Mouse (Mus musculus) right cerebral cortex, postnatal 10 days (tissue): ENCODE results near the gene Gm17490.
A peak's percentile ranks its signal among the peaks of the same experiment; 100 is the strongest.
"Not testable (repeated sequence)": the region's sequence is repeated elsewhere in the genome, so short reads cannot be mapped to it uniquely, and the experiment has no call there.

Experiments used
- DNase-seq, 2 experiments: peaks; one replicate each; pipeline ENCODE4 v3.0.0; 2021; ENCODE audit warnings: low spot score in 2 of 2

Gene Gm17490

DNA sequence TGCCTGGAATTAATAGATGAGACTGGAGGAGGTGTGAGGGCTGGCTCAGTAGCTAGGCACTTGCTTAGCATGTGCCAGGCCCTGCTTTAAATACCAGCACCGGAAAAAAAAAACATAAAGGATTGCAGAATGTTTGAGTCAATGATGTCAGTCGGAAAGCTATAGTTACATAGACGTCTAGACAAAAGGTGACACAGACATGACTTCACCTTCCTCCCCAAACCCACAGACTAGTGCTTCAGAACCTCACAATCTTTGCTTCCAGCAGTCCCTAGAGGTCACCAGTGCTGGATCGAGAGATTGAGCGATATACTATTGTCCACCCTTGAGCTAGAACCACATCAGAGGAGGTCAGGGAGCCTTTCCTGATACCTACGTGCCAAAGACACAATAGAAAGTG, 9.0 kb upstream of the Gm17490 start:
- no peak for DNase-seq

GRCm38 (mm10) chr2:11623726-11624125, 2.3 kb downstream of the Gm17490 start:
- no peak for DNase-seq

GRCm38 (mm10) chr2:11623173-11623572, 2.9 kb downstream of the Gm17490 start:
- no peak for DNase-seq

DNA sequence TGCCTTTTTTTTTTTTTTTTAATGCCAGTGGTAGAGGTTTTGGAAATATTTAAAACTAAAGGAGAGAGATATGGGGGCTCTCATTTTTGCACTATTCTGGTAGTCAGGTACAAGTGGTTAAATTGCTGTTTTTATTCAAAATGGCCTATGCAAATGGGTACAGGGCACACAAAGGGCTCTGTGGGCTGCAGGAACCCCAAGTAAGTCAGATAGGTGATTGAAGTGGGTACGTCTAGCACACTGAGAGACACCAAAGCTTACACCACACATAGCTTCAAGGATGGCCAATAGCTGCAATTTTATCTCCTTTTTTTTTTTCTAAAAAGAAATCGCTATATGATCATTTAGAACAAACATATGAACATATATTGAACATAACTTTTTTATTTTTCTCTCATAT, 6.5 kb downstream of the Gm17490 start:
- DNase-seq, result no peak

- no peak for DNase-seq
Observed at GRCm38 (mm10) chr2:11616846-11617245, 9.2 kb downstream of the Gm17490 start.

GRCm38 (mm10) chr2:11612939-11613338, 13.1 kb downstream of the Gm17490 start:
- DNase-seq, result not testable (repeated sequence)

- DNase-seq, result not testable (repeated sequence)
Observed at GRCm38 (mm10) chr2:11606718-11607117, 19.3 kb downstream of the Gm17490 start.

DNA sequence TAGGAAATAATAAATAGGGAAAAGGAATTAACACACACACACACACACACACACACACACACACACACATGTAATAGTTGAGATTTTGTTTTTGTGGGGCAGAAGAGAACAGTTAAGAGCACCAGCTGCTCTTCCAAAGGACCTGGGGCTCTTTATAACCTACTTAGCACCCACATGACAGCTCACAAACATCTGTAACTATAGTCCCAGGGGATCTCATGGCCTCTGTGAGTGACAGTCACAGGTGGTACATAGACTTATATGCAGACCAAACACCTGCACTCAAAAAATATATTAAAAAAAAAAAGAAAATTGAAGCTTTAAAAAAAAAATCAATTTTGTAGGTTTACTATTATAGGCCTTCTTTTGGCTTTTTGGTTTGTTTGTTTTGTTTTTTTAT, 21.2 kb downstream of the Gm17490 start:
- DNase-seq, result no peak

- DNase-seq, result no peak
Observed at GRCm38 (mm10) chr2:11604053-11604452, 22.0 kb downstream of the Gm17490 start, which contains the start of gene Rbm17. Gene Rbm17 (minus strand): TSS chr2:11604153.

- peak; percentile 95 to 97 for DNase-seq
Observed at GRCm38 (mm10) chr2:11602506-11603489, 23.3 kb downstream of the Gm17490 start.

- DNase-seq, result no peak
Observed at GRCm38 (mm10) chr2:11601795-11602194, 24.3 kb downstream of the Gm17490 start.

GRCm38 (mm10) chr2:11597906-11598305, 28.2 kb downstream of the Gm17490 start:
- DNase-seq, result no peak

DNA sequence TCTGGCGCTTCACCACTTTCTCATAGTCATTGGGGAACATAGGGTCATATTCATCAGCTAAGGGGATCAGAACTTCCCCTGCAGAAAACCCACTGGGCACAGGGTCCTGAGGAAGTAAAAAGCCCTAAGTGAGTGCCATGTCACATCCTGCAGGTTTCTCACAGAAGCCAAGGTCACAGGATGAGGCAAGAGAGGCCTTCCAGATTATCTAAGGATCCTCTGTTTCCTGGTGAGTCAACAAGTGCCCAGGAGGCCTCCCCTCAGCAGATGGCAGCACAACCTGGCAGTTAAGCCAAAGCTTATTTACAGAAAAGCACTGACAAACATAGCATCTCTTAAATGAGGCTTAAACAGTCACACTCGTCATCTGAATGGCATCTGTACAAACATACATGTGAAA, 29.4 kb downstream of the Gm17490 start:
- DNase-seq, result no peak

DNA sequence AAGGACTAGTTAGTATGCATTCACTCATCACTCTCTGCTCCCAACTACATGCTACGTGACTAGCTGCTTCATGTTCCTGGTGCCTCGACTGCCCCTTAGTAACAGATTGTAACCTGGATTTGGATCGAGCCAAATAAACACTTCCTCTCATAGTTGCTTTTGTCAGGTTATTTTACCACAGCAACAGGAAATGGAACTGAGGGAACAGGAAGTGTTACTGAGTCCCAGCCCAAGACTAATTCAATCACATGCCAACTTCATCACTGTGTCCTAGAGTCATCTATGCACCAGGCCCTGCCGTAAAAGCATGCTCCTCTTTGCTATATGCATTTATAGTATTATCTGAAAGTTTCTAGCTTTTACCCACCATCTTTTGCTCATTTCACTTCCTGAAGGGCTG, 38.1 kb downstream of the Gm17490 start:
- DNase-seq, result no peak

DNA sequence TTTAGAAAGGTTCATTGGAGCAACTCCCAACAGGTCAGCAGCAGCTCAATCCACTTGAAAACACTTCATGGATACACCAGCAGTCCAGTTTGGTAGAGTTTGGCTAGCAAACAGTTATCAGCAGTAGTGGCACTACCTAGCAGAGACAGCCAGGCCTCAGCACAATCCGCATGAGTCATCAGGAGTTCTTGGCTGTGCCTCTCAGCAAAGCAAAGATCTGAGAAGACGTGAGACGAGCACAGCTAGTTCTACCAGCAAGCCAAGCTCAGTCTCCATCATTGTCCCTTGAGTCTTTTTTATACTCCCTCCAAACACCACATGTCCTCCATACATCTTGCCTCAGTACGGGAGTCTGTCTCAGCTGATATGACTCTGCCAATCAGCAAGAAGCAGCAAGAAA, 46.7 kb downstream of the Gm17490 start:
- DNase-seq, result no peak

GRCm38 (mm10) chr2:11578187-11578586, 47.9 kb downstream of the Gm17490 start:
- no peak for DNase-seq
